Mouse (Mus musculus) lung, embryonic 14.5 days (tissue): ENCODE data around the gene Mafk. TPM values are rescaled to one million over a fixed set of nuclear protein-coding genes. Genes with fewer than 3 reads are reported as not detected.
A peak's percentile ranks its signal among the peaks of the same experiment; 100 is the strongest.

Source experiments
- ATAC-seq: fragments of 200-750 bp; cut with Nextera tagmentation; 2 replicates; pipeline ENCODE4 v1.8.0; 2017; ENCODE audit warnings: mild to moderate bottlenecking, moderate TSS enrichment, moderate library complexity; ENCODE audit not compliant: insufficient read depth
- DNase-seq: peaks from one replicate; pipeline ENCODE4 v3.0.0-alpha.2; 2015
- H3K27ac ChIP-seq: fragments of 300-500 bp; sonication (generic); 2 replicates; pipeline ENCODE4 v1.5.1; 2014; ENCODE audit warnings: low read depth, mild to moderate bottlenecking, moderate library complexity
- H3K27me3 ChIP-seq: fragments of 300-500 bp; sonication (generic); 2 replicates; pipeline ENCODE4 v1.6.1; 2014; ENCODE audit warnings: low read length, control low read depth; ENCODE audit not compliant: insufficient read depth
- H3K36me3 ChIP-seq: fragments of 300-500 bp; sonication (generic); 2 replicates; pipeline ENCODE4 v1.6.1; 2014; ENCODE audit warnings: control low read depth; ENCODE audit not compliant: insufficient read depth
- H3K4me1 ChIP-seq: fragments of 300-500 bp; sonication (generic); 2 replicates; pipeline ENCODE4 v1.6.1; 2014; ENCODE audit warnings: antibody characterized with exemption, control low read depth; ENCODE audit not compliant: insufficient read depth
- H3K4me2 ChIP-seq: fragments of 300-500 bp; sonication (generic); 2 replicates; pipeline ENCODE4 v1.6.1; 2014; ENCODE audit warnings: mild to moderate bottlenecking
- H3K4me3 ChIP-seq: fragments of 300-500 bp; sonication (generic); 2 replicates; pipeline ENCODE4 v1.5.1; 2014; ENCODE audit warnings: low read depth, low read length
- H3K9ac ChIP-seq: fragments of 300-500 bp; sonication (generic); 2 replicates; pipeline ENCODE4 v1.6.1; 2014
- H3K9me3 ChIP-seq: fragments of 300-500 bp; sonication (generic); 2 replicates; pipeline ENCODE4 v1.6.1; 2016; ENCODE audit warnings: low read depth, low read length, control low read depth
- CTCF ChIP-seq: IDR thresholded peaks from 2 replicates; pipeline ENCODE4 v1.5.1; 2016; ENCODE audit warnings: antibody characterized with exemption, low read depth
- WGBS: fragments of 180-500 bp; shearing (Covaris S2); extraction: QIAGEN DNeasy Blood & Tissue Kit; methylation state at CpG from one replicate; pipeline ENCODE4 v1.1.7; 2014; 5-methylcytosine and 5-hydroxymethylcytosine counted together
- polyA plus RNA-seq: library from polyadenylated mRNA; unstranded; fragments of >200 nt; fragmentation: Nextera tagmentation; extraction: Ambion mirVana; gene quantifications from 2 replicates; pipeline ENCODE4 v1.2.1, GENCODE M21; 2014

Gene Mafk
- polyA plus RNA-seq, 1 experiment from 2014 or later = 10.0 TPM

- WGBS = 53% methylated on average over 20 of the region's 20 CpGs
- H3K4me1 ChIP-seq = 0 out of 2 replicates have a peak, but pooled peaks cover 3% of the 10 kb centered on the region
- ATAC-seq = no peak
- peaks cover 12% of the 10 kb centered on the region for H3K27me3 ChIP-seq
- H3K4me2 ChIP-seq = peak overlapping the region; percentile 46
- no peak overlapping the region for H3K4me3 ChIP-seq
- DNase-seq = no peak
- H3K36me3 ChIP-seq = no peaks in the 10 kb centered on the region
- no peak overlapping the region for H3K27ac ChIP-seq
- no peak for TF ChIP-seq CTCF
- H3K9me3 ChIP-seq = no peaks in the 10 kb centered on the region
- peak overlapping the region; percentile 54; the same call in 1 of the 2 replicates for H3K9ac ChIP-seq
These were observed 21.2 kb downstream of the Mafk start for GRCm38 (mm10) chr5:139812398-139813125.

GRCm38 (mm10) chr5:139813126-139813490 is 21.8 kb downstream of the Mafk start:
- ATAC-seq (no peak), DNase-seq (no peak)
- TF ChIP-seq CTCF = no peak
- no peaks in the 10 kb centered on the region for H3K9me3 ChIP-seq
- 0 out of 2 replicates have a peak, but pooled peaks cover 3% of the 10 kb centered on the region for H3K4me1 ChIP-seq
- H3K4me2 ChIP-seq = peak overlapping the region; percentile 46
- no peaks in the 10 kb centered on the region for H3K36me3 ChIP-seq
- peak overlapping the region; percentile 54; the same call in 1 of the 2 replicates for H3K9ac ChIP-seq
- WGBS = 29% methylated on average over 10 of the region's 10 CpGs
- peaks cover 12% of the 10 kb centered on the region for H3K27me3 ChIP-seq
- no peak overlapping the region for H3K27ac ChIP-seq
- peak overlapping the region; percentile 29 for H3K4me3 ChIP-seq

DNA sequence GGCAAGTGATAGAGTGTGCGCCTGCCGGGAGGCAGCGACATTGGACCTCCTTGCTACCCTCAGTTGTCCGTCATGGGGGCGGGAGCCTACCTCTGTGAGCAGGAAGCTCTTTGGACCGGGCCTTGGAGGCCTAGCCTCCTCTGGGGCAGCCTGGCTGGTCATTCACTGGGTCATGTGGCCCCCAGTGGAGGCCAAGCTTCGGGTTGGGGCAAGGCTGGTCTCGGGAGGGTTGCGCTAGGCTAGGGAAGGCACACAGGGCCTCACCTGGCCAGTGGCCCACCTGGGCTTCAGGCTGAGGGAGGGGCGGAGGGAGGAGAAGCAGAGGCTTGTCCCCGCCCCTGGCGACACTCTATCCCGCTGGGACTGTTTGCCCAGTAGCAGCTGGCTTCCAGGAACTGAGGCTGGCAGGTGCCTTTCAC is 22.7 kb downstream of the Mafk start:
- ATAC-seq = peak; percentile 67

GRCm38 (mm10) chr5:139815964-139816363 is 24.7 kb downstream of the Mafk start:
- DNase-seq = peak; percentile 78
- Histone ChIP-seq H3K36me3 (no peaks in the 10 kb centered on the region), H3K4me3 (no peak overlapping the region), H3K27ac (0 out of 2 replicates have a peak overlapping the region, but pooled peaks have one; percentile 3), H3K27me3 (peaks cover 12% of the 10 kb centered on the region), H3K4me2 (no peak overlapping the region), H3K4me1 (0 out of 2 replicates have a peak, but pooled peaks cover 3% of the 10 kb centered on the region), H3K9ac (no peak overlapping the region), H3K9me3 (no peaks in the 10 kb centered on the region)
- WGBS = 49% methylated on average over 6 of the region's 6 CpGs
- ATAC-seq = no peak
- TF ChIP-seq CTCF = no peak

More for the DNA sequence above, 22.7 kb downstream of the Mafk start:
- Histone ChIP-seq H3K9me3 (no peaks in the 10 kb centered on the region), H3K4me2 (peak overlapping the region; percentile 46), H3K36me3 (no peaks in the 10 kb centered on the region), H3K4me3 (peak overlapping the region; percentile 29), H3K27ac (peak overlapping the region; percentile 65; the same call in 1 of the 2 replicates), H3K4me1 (0 out of 2 replicates have a peak, but pooled peaks cover 3% of the 10 kb centered on the region), H3K9ac (peak overlapping the region; percentile 54), H3K27me3 (peaks cover 12% of the 10 kb centered on the region)
- 8% methylated on average over 13 of the region's 13 CpGs for WGBS
- DNase-seq = peak; percentile 73
- peak; percentile 8; the same call in 1 of the 2 replicates for TF ChIP-seq CTCF

GRCm38 (mm10) chr5:139816445-139816844 is 25.1 kb downstream of the Mafk start:
- ATAC-seq (no peak), DNase-seq (no peak)
- Histone ChIP-seq H3K9me3 (no peaks in the 10 kb centered on the region), H3K36me3 (no peaks in the 10 kb centered on the region), H3K4me3 (no peak overlapping the region), H3K27me3 (peaks cover 12% of the 10 kb centered on the region), H3K4me1 (0 out of 2 replicates have a peak, but pooled peaks cover 3% of the 10 kb centered on the region), H3K27ac (no peak overlapping the region), H3K4me2 (no peak overlapping the region), H3K9ac (no peak overlapping the region)
- no peak for TF ChIP-seq CTCF

GRCm38 (mm10) chr5:139817292-139817691 is 26.0 kb downstream of the Mafk start:
- WGBS = 4% methylated on average over 1 of the region's 1 CpGs

DNA sequence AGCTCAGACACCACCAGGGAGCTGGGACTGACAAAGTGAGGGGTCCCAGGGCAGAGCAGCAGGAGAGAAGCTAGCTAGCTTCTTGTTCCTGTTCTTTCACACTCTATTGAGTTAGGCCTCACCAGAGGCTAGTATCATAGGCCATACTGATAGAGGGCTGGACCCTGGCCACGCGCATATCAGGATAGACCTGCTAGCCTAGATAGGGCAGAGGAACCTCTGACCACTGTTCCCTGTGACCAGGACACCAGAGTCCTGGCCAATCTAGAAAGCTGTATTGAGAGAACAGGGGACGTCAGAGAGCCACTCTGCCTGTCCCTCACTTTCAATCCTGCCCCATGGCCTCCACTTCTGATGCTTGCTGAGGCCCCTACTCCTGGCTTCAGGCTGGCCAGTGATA is 26.7 kb downstream of the Mafk start:
- no peak for TF ChIP-seq CTCF
- peaks cover 12% of the 10 kb centered on the region for H3K27me3 ChIP-seq
- H3K4me1 ChIP-seq = 0 out of 2 replicates have a peak, but pooled peaks cover 3% of the 10 kb centered on the region
- ATAC-seq (no peak), DNase-seq (no peak)
- no peak overlapping the region for H3K9ac ChIP-seq
- no peak overlapping the region for H3K4me3 ChIP-seq
- H3K36me3 ChIP-seq = peaks cover 14% of the 10 kb centered on the region; the same call in 1 of the 2 replicates
- 81% methylated on average over 3 of the region's 3 CpGs for WGBS
- no peak overlapping the region for H3K4me2 ChIP-seq
- no peaks in the 10 kb centered on the region for H3K9me3 ChIP-seq
- no peak overlapping the region for H3K27ac ChIP-seq

More at GRCm38 (mm10) chr5:139817292-139817691, 26.0 kb downstream of the Mafk start:
- H3K9ac ChIP-seq = no peak overlapping the region
- peaks cover 7% of the 10 kb centered on the region; the same call in 1 of the 2 replicates for H3K36me3 ChIP-seq
- DNase-seq (peak; percentile 50), ATAC-seq (no peak)
- H3K4me2 ChIP-seq = no peak overlapping the region
- 0 out of 2 replicates have a peak, but pooled peaks cover 3% of the 10 kb centered on the region for H3K4me1 ChIP-seq
- no peak overlapping the region for H3K27ac ChIP-seq
- no peak overlapping the region for H3K4me3 ChIP-seq
- peaks cover 12% of the 10 kb centered on the region for H3K27me3 ChIP-seq
- peak; percentile 78 for TF ChIP-seq CTCF
- H3K9me3 ChIP-seq = no peaks in the 10 kb centered on the region
